Mouse (Mus musculus) midbrain, embryonic 16.5 days (tissue): Measurements from ENCODE around the gene Ermap. TPM values are rescaled to one million over a fixed set of nuclear protein-coding genes. Genes with fewer than 3 reads are reported as not detected.

Experiments
- ATAC-seq: fragments of 200-750 bp; cut with Nextera tagmentation; 2 replicates; pipeline ENCODE4 v1.8.0; 2017; ENCODE audit warnings: moderate TSS enrichment
- H3K27ac ChIP-seq: fragments of 300-500 bp; sonication (generic); 2 replicates; pipeline ENCODE4 v1.5.1; 2014; ENCODE audit warnings: mild to moderate bottlenecking, low read length, mixed read lengths
- H3K27me3 ChIP-seq: fragments of 300-500 bp; sonication (generic); 2 replicates; pipeline ENCODE4 v1.6.1; 2014; ENCODE audit warnings: low read depth, low read length, mixed read lengths; ENCODE audit not compliant: control insufficient read depth, insufficient read depth
- H3K36me3 ChIP-seq: fragments of 300-500 bp; sonication (generic); 2 replicates; pipeline ENCODE4 v1.6.1; 2014; ENCODE audit warnings: mild to moderate bottlenecking, low read length, moderate library complexity, mixed read lengths; ENCODE audit not compliant: control insufficient read depth, insufficient read depth
- H3K4me1 ChIP-seq: fragments of 300-500 bp; sonication (generic); 2 replicates; pipeline ENCODE4 v1.6.1; 2014; ENCODE audit warnings: mild to moderate bottlenecking, low read length, mixed read lengths; ENCODE audit not compliant: control insufficient read depth, insufficient read depth
- H3K4me2 ChIP-seq: fragments of 300-500 bp; sonication (generic); 2 replicates; pipeline ENCODE4 v1.6.1; 2014; ENCODE audit warnings: mild to moderate bottlenecking, low read length, mixed read lengths
- H3K4me3 ChIP-seq: fragments of 300-500 bp; sonication (generic); 2 replicates; pipeline ENCODE4 v1.5.1; 2014; ENCODE audit warnings: low read depth, mild to moderate bottlenecking, low read length, moderate library complexity, mixed read lengths
- H3K9ac ChIP-seq: fragments of 300-500 bp; sonication (generic); 2 replicates; pipeline ENCODE4 v1.6.1; 2014; ENCODE audit warnings: low read depth, low read length, mixed read lengths
- H3K9me3 ChIP-seq: fragments of 300-500 bp; sonication (generic); replicated peaks from 2 replicates; pipeline ENCODE4 v1.6.1; 2014; ENCODE audit warnings: mild to moderate bottlenecking, low read length, mixed read lengths; ENCODE audit not compliant: control insufficient read depth, poor library complexity, severe bottlenecking
- WGBS: fragments of 180-500 bp; shearing (Covaris S2); extraction: QIAGEN DNeasy Blood & Tissue Kit; methylation state at CpG from one replicate; pipeline ENCODE4 v1.1.7; 2014; 5-methylcytosine and 5-hydroxymethylcytosine counted together
- polyA plus RNA-seq: library from polyadenylated mRNA; unstranded; fragments of >200 nt; fragmentation: Nextera tagmentation; extraction: Ambion mirVana; gene quantifications from 2 replicates; pipeline ENCODE4 v1.2.1, GENCODE M21; 2015

Gene Ermap
- polyA plus RNA-seq, 1 experiment from 2014 or later = 0.14 TPM

GRCm38 (mm10) chr4:119157186-119157585 is 32.6 kb downstream of the Ermap start:
- WGBS = 39% methylated on average over 2 of the region's 2 CpGs
- ATAC-seq = no peak
- no peaks in the 10 kb centered on the region for H3K27me3 ChIP-seq
- H3K4me3 ChIP-seq = no peak overlapping the region
- no peak overlapping the region for H3K9ac ChIP-seq
- H3K36me3 ChIP-seq = no peaks in the 10 kb centered on the region
- no peaks in the 10 kb centered on the region for H3K9me3 ChIP-seq
- H3K4me2 ChIP-seq = no peak overlapping the region
- H3K27ac ChIP-seq = no peak overlapping the region
- H3K4me1 ChIP-seq = no peaks in the 10 kb centered on the region

GRCm38 (mm10) chr4:119148741-119149140 is 41.1 kb downstream of the Ermap start:
- H3K27me3 ChIP-seq = no peaks in the 10 kb centered on the region
- H3K27ac ChIP-seq = no peak overlapping the region
- no peak for ATAC-seq
- no peak overlapping the region for H3K4me2 ChIP-seq
- no peak overlapping the region for H3K9ac ChIP-seq
- H3K9me3 ChIP-seq = no peaks in the 10 kb centered on the region
- no peaks in the 10 kb centered on the region for H3K36me3 ChIP-seq
- H3K4me3 ChIP-seq = no peak overlapping the region
- H3K4me1 ChIP-seq = no peaks in the 10 kb centered on the region
- WGBS = 92% methylated on average over 11 of the region's 11 CpGs

GRCm38 (mm10) chr4:119147347-119147746 is 42.5 kb downstream of the Ermap start:
- WGBS = 90% methylated on average over 5 of the region's 5 CpGs
- no peak for ATAC-seq
- no peak overlapping the region for H3K4me2 ChIP-seq
- H3K36me3 ChIP-seq = no peaks in the 10 kb centered on the region
- no peaks in the 10 kb centered on the region for H3K9me3 ChIP-seq
- H3K27me3 ChIP-seq = no peaks in the 10 kb centered on the region
- no peak overlapping the region for H3K9ac ChIP-seq
- no peaks in the 10 kb centered on the region for H3K4me1 ChIP-seq
- no peak overlapping the region for H3K4me3 ChIP-seq
- no peak overlapping the region for H3K27ac ChIP-seq

GRCm38 (mm10) chr4:119146816-119147215 is 43.0 kb downstream of the Ermap start:
- H3K9me3 ChIP-seq = no peaks in the 10 kb centered on the region
- H3K4me1 ChIP-seq = no peaks in the 10 kb centered on the region
- H3K4me2 ChIP-seq = no peak overlapping the region
- no peak overlapping the region for H3K27ac ChIP-seq
- no peak for ATAC-seq
- WGBS = 87% methylated on average over 7 of the region's 7 CpGs
- no peaks in the 10 kb centered on the region for H3K27me3 ChIP-seq
- no peaks in the 10 kb centered on the region for H3K36me3 ChIP-seq
- no peak overlapping the region for H3K9ac ChIP-seq
- no peak overlapping the region for H3K4me3 ChIP-seq

GRCm38 (mm10) chr4:119142230-119142871 is 47.5 kb downstream of the Ermap start:
- Histone ChIP-seq H3K27ac (peak overlapping the region; percentile 76), H3K36me3 (no peaks in the 10 kb centered on the region), H3K4me3 (peak overlapping the region; percentile 27), H3K9me3 (no peaks in the 10 kb centered on the region), H3K4me1 (peaks cover 10% of the 10 kb centered on the region), H3K9ac (peak overlapping the region; percentile 43), H3K4me2 (peak overlapping the region; percentile 53), H3K27me3 (no peaks in the 10 kb centered on the region)
- WGBS = 28% methylated on average over 24 of the region's 24 CpGs
- peak; percentile 70 for ATAC-seq

GRCm38 (mm10) chr4:119141191-119141590 is 48.6 kb downstream of the Ermap start:
- no peak overlapping the region for H3K27ac ChIP-seq
- WGBS = 51% methylated on average over 10 of the region's 10 CpGs
- no peaks in the 10 kb centered on the region for H3K9me3 ChIP-seq

GRCm38 (mm10) chr4:119140126-119140525 is 49.7 kb downstream of the Ermap start:
- no peak overlapping the region for H3K4me2 ChIP-seq
- 47% methylated on average over 3 of the region's 3 CpGs for WGBS
- no peak overlapping the region for H3K9ac ChIP-seq
- H3K4me1 ChIP-seq = peaks cover 10% of the 10 kb centered on the region
- H3K27ac ChIP-seq = no peak overlapping the region
- no peaks in the 10 kb centered on the region for H3K27me3 ChIP-seq
- H3K9me3 ChIP-seq = no peaks in the 10 kb centered on the region
- ATAC-seq = no peak
- peaks cover 6% of the 10 kb centered on the region; the same call in 1 of the 2 replicates for H3K36me3 ChIP-seq
- no peak overlapping the region for H3K4me3 ChIP-seq

More at GRCm38 (mm10) chr4:119141191-119141590, 48.6 kb downstream of the Ermap start:
- no peaks in the 10 kb centered on the region for H3K27me3 ChIP-seq
- ATAC-seq = no peak
- H3K4me3 ChIP-seq = no peak overlapping the region
- peaks cover 10% of the 10 kb centered on the region for H3K4me1 ChIP-seq
- H3K4me2 ChIP-seq = no peak overlapping the region
- peaks cover 2% of the 10 kb centered on the region; the same call in 1 of the 2 replicates for H3K36me3 ChIP-seq
- no peak overlapping the region for H3K9ac ChIP-seq

GRCm38 (mm10) chr4:119138776-119139175 is 51.0 kb downstream of the Ermap start:
- Histone ChIP-seq H3K4me3 (peak overlapping the region; percentile 33), H3K4me1 (peaks cover 10% of the 10 kb centered on the region), H3K9me3 (no peaks in the 10 kb centered on the region), H3K36me3 (peaks cover 12% of the 10 kb centered on the region; the same call in 1 of the 2 replicates), H3K4me2 (peak overlapping the region; percentile 68), H3K27ac (peak overlapping the region; percentile 65; the same call in 1 of the 2 replicates), H3K27me3 (no peaks in the 10 kb centered on the region), H3K9ac (peak overlapping the region; percentile 62; the same call in 1 of the 2 replicates)
- 38% methylated on average over 8 of the region's 8 CpGs for WGBS
- ATAC-seq = 0 out of 2 replicates have a peak, but pooled peaks have one; percentile 12

- 9% methylated on average over 18 of the region's 18 CpGs for WGBS
- peaks cover 10% of the 10 kb centered on the region for H3K4me1 ChIP-seq
- peak; percentile 91 for ATAC-seq
- H3K27ac ChIP-seq = peak overlapping the region; percentile 65
- H3K4me2 ChIP-seq = peak overlapping the region; percentile 68
- H3K9me3 ChIP-seq = no peaks in the 10 kb centered on the region
- peaks cover 14% of the 10 kb centered on the region; the same call in 1 of the 2 replicates for H3K36me3 ChIP-seq
- no peaks in the 10 kb centered on the region for H3K27me3 ChIP-seq
- H3K4me3 ChIP-seq = peak overlapping the region; percentile 33
- peak overlapping the region; percentile 62 for H3K9ac ChIP-seq
Observed at GRCm38 (mm10) chr4:119138171-119138570, 51.6 kb downstream of the Ermap start.
